Mouse (Mus musculus): ENCODE results near the gene Prkcq.
A peak's percentile ranks its signal among the peaks of the same experiment; 100 is the strongest.

Prkcq gene

GRCm38 (mm10) chr2:11186586-11186985 is 14.7 kb downstream of the Prkcq start:
- DNase-seq (ENCODE audit: inconsistent ontology term) = no peak

- no peak for DNase-seq (ENCODE audit: inconsistent ontology term)
These were observed 15.3 kb downstream of the Prkcq start for GRCm38 (mm10) chr2:11187166-11187565.

GRCm38 (mm10) chr2:11188279-11188678 is 16.4 kb downstream of the Prkcq start:
- no peak for DNase-seq (ENCODE audit: inconsistent ontology term)

- no peak for DNase-seq (ENCODE audit: inconsistent ontology term)
These were observed 17.4 kb downstream of the Prkcq start for GRCm38 (mm10) chr2:11189150-11189767.

GRCm38 (mm10) chr2:11192281-11193098 is 20.6 kb downstream of the Prkcq start:
- no peak for DNase-seq (ENCODE audit: inconsistent ontology term)

- no peak for DNase-seq (ENCODE audit: inconsistent ontology term)
These were observed 21.3 kb downstream of the Prkcq start for GRCm38 (mm10) chr2:11193099-11193618.

- DNase-seq (ENCODE audit: inconsistent ontology term) = no peak
These were observed 22.9 kb downstream of the Prkcq start for GRCm38 (mm10) chr2:11194732-11195340.

GRCm38 (mm10) chr2:11196071-11196470 is 24.2 kb downstream of the Prkcq start:
- no peak for DNase-seq (ENCODE audit: inconsistent ontology term)

- DNase-seq (ENCODE audit: inconsistent ontology term) = no peak
These were observed 25.1 kb downstream of the Prkcq start for GRCm38 (mm10) chr2:11196952-11197559.

GRCm38 (mm10) chr2:11199624-11200023 is 27.7 kb downstream of the Prkcq start:
- no peak for DNase-seq (ENCODE audit: inconsistent ontology term)

- no peak for DNase-seq (ENCODE audit: inconsistent ontology term)
These were observed 30.9 kb downstream of the Prkcq start for GRCm38 (mm10) chr2:11202841-11203240.

GRCm38 (mm10) chr2:11203261-11203660 is 31.4 kb downstream of the Prkcq start:
- DNase-seq (ENCODE audit: inconsistent ontology term) = no peak

GRCm38 (mm10) chr2:11204232-11204631 is 32.3 kb downstream of the Prkcq start:
- DNase-seq (ENCODE audit: inconsistent ontology term) = no peak

- DNase-seq (ENCODE audit: inconsistent ontology term) = no peak
These were observed 33.1 kb downstream of the Prkcq start for GRCm38 (mm10) chr2:11204961-11205360.

- no peak for DNase-seq (ENCODE audit: inconsistent ontology term)
These were observed 33.8 kb downstream of the Prkcq start for GRCm38 (mm10) chr2:11205720-11206119.

GRCm38 (mm10) chr2:11208263-11208662 is 36.4 kb downstream of the Prkcq start:
- DNase-seq (ENCODE audit: inconsistent ontology term) = no peak

- DNase-seq (ENCODE audit: inconsistent ontology term) = no peak
These were observed 37.4 kb downstream of the Prkcq start for GRCm38 (mm10) chr2:11209335-11209734.

- DNase-seq (ENCODE audit: inconsistent ontology term) = peak; percentile 58
These were observed 38.5 kb downstream of the Prkcq start for GRCm38 (mm10) chr2:11210241-11210916.

- no peak for DNase-seq (ENCODE audit: inconsistent ontology term)
These were observed 40.2 kb downstream of the Prkcq start for GRCm38 (mm10) chr2:11211961-11212562.

GRCm38 (mm10) chr2:11216421-11216820 is 44.5 kb downstream of the Prkcq start:
- DNase-seq (ENCODE audit: inconsistent ontology term) = peak; percentile 15

- DNase-seq (ENCODE audit: inconsistent ontology term) = no peak
These were observed 44.9 kb downstream of the Prkcq start for GRCm38 (mm10) chr2:11216847-11217246.
